Mouse (Mus musculus) lung, adult 2 months (tissue): ENCODE results near the gene Pnmt.

Experiments
- CTCF ChIP-seq: fragments of 200-500 bp; IDR thresholded peaks from 2 replicates; pipeline ENCODE4 v1.5.1; 2011; ENCODE audit warnings: mild to moderate bottlenecking, low read length, control low read depth; ENCODE audit not compliant: insufficient read depth
- POLR2A ChIP-seq: fragments of 200-500 bp; IDR thresholded peaks from 2 replicates; pipeline ENCODE4 v1.6.1; 2011; ENCODE audit warnings: low read depth, mild to moderate bottlenecking, control low read depth, low read length, borderline replicate concordance; ENCODE audit errors: extremely low read depth

GRCm38 (mm10) chr11:98408872-98409271 is 22.6 kb downstream of the Pnmt start:
- TF ChIP-seq POLR2A (no peak), CTCF (no peak)
